Mouse (Mus musculus) embryonic fibroblast, embryonic 13.5 days (primary cell): ENCODE measurements around the gene Nab2. TPM values are rescaled to one million over a fixed set of nuclear protein-coding genes. Genes with fewer than 3 reads are reported as not detected.

ENCODE experiments used
- H3K27ac ChIP-seq: 2 replicates; pipeline ENCODE4 v1.5.1; 2012; ENCODE audit warnings: low read length, control low read depth, inconsistent platforms; ENCODE audit not compliant: insufficient read depth
- H3K4me1 ChIP-seq: 2 replicates; pipeline ENCODE4 v1.6.1; 2011; ENCODE audit warnings: low read length; ENCODE audit not compliant: control insufficient read depth, insufficient read depth
- H3K4me3 ChIP-seq: 2 replicates; pipeline ENCODE4 v1.5.1; 2011; ENCODE audit warnings: mild to moderate bottlenecking, control low read depth, low read length; ENCODE audit not compliant: insufficient read depth
- CTCF ChIP-seq: IDR thresholded peaks from 2 replicates; pipeline ENCODE4 v1.5.1; 2011; ENCODE audit warnings: mild to moderate bottlenecking, control low read depth, low read length, moderate library complexity, borderline replicate concordance; ENCODE audit not compliant: insufficient read depth
- POLR2A ChIP-seq: IDR thresholded peaks from 2 replicates; pipeline ENCODE4 v1.6.1; 2011; ENCODE audit warnings: low read depth, mild to moderate bottlenecking, control low read depth, low read length, moderate library complexity
- polyA plus RNA-seq: library from polyadenylated mRNA; stranded (reverse); fragments of >200 nt; gene quantifications from 2 replicates; pipeline ENCODE4 v1.2.4, GENCODE M21; 2011; ENCODE audit warnings: low read depth; ENCODE audit not compliant: missing spikeins, insufficient read length

The Nab2 gene
- polyA plus RNA-seq, 1 experiment, result 69.7 TPM

GRCm38 (mm10) chr10:127674046-127674655 is 5.8 kb upstream of the Nab2 start:
- no peak for TF ChIP-seq CTCF
- no peak for TF ChIP-seq POLR2A
- Histone ChIP-seq H3K4me3 (no peak overlapping the region), H3K4me1 (no peaks in the 10 kb centered on the region; the same call in 1 of the 2 replicates), H3K27ac (no peak overlapping the region)

GRCm38 (mm10) chr10:127671276-127671675 is 2.9 kb upstream of the Nab2 start:
- Histone ChIP-seq H3K27ac (no peak overlapping the region), H3K4me1 (no peaks in the 10 kb centered on the region; the same call in 1 of the 2 replicates), H3K4me3 (no peak overlapping the region)
- TF ChIP-seq POLR2A (no peak), CTCF (no peak)

GRCm38 (mm10) chr10:127670185-127670584 is 1.8 kb upstream of the Nab2 start:
- no peak overlapping the region for H3K27ac ChIP-seq
- H3K4me3 ChIP-seq, result no peak overlapping the region
- H3K4me1 ChIP-seq, result no peaks in the 10 kb centered on the region; the same call in 1 of the 2 replicates
- TF ChIP-seq CTCF, result no peak
- TF ChIP-seq POLR2A, result no peak

GRCm38 (mm10) chr10:127669170-127669569 is 802 bp upstream of the Nab2 start:
- no peaks in the 10 kb centered on the region; the same call in 1 of the 2 replicates for H3K4me1 ChIP-seq
- TF ChIP-seq CTCF (no peak), POLR2A (no peak; the same call in 1 of the 2 replicates)
- peak overlapping the region; percentile 100 for H3K27ac ChIP-seq
- H3K4me3 ChIP-seq, result no peak overlapping the region

GRCm38 (mm10) chr10:127667269-127668092 is 887 bp downstream of the Nab2 start:
- Histone ChIP-seq H3K4me1 (no peaks in the 10 kb centered on the region; the same call in 1 of the 2 replicates), H3K27ac (peak overlapping the region; percentile 100), H3K4me3 (peak overlapping the region; percentile 36)
- TF ChIP-seq CTCF (no peak), POLR2A (peak; percentile 95)

- Histone ChIP-seq H3K4me3 (peak within 1 kb of the TSS; percentile 92), H3K4me1 (no peaks in the 10 kb centered on the region; the same call in 1 of the 2 replicates), H3K27ac (peak within 1 kb of the TSS; percentile 100)
- TF ChIP-seq POLR2A (peak; percentile 85), CTCF (no peak)
These were observed 1.7 kb downstream of the Nab2 start, which contains the start of gene Nemp1 for GRCm38 (mm10) chr10:127666501-127667268. Nemp1 (plus strand) TSS chr10:127666901.

- Histone ChIP-seq H3K27ac (peak overlapping the region; percentile 99), H3K4me3 (peak overlapping the region; percentile 92), H3K4me1 (no peaks in the 10 kb centered on the region; the same call in 1 of the 2 replicates)
- TF ChIP-seq CTCF, result no peak
- TF ChIP-seq POLR2A, result peak; percentile 23; the same call in 1 of the 2 replicates
These were observed 2.8 kb downstream of the Nab2 start for GRCm38 (mm10) chr10:127665366-127666181.

- Histone ChIP-seq H3K4me3 (peak overlapping the region; percentile 92), H3K4me1 (no peaks in the 10 kb centered on the region; the same call in 1 of the 2 replicates), H3K27ac (peak overlapping the region; percentile 99)
- peak; percentile 41; the same call in 1 of the 2 replicates for TF ChIP-seq POLR2A
- no peak for TF ChIP-seq CTCF
These were observed 3.5 kb downstream of the Nab2 start for GRCm38 (mm10) chr10:127664891-127665290.

- Histone ChIP-seq H3K4me1 (no peaks in the 10 kb centered on the region; the same call in 1 of the 2 replicates), H3K4me3 (peak overlapping the region; percentile 92), H3K27ac (peak overlapping the region; percentile 85)
- TF ChIP-seq CTCF (no peak), POLR2A (no peak)
These were observed 4.2 kb downstream of the Nab2 start for GRCm38 (mm10) chr10:127664166-127664565.
